Mouse (Mus musculus) kidney, postnatal 0 days (tissue): ENCODE data around the gene Ccdc43. TPM values are rescaled to one million over a fixed set of nuclear protein-coding genes. Genes with fewer than 3 reads are reported as not detected.

Experiments used
- ATAC-seq: fragments of 200-750 bp; cut with Nextera tagmentation; replicated peaks from 2 replicates; pipeline ENCODE4 v1.8.0; 2017; ENCODE audit warnings: low read depth, moderate number of reproducible peaks, moderate TSS enrichment, moderate library complexity; ENCODE audit not compliant: low FRiP score
- DNase-seq: peaks from one replicate; pipeline ENCODE4 v3.0.0-alpha.2; 2016; ENCODE audit warnings: low spot score
- H3K27ac ChIP-seq: fragments of 300-500 bp; sonication (generic); 2 replicates; pipeline ENCODE4 v1.5.1; 2014; ENCODE audit warnings: mild to moderate bottlenecking
- H3K27me3 ChIP-seq: fragments of 300-500 bp; sonication (generic); 2 replicates; pipeline ENCODE4 v1.6.1; 2014; ENCODE audit warnings: low read length, mixed read lengths; ENCODE audit not compliant: insufficient read depth
- H3K36me3 ChIP-seq: fragments of 300-500 bp; sonication (generic); 2 replicates; pipeline ENCODE4 v1.6.1; 2014; ENCODE audit warnings: low read length, mixed read lengths; ENCODE audit not compliant: insufficient read depth
- H3K4me1 ChIP-seq: fragments of 300-500 bp; sonication (generic); replicated peaks from 2 replicates; pipeline ENCODE4 v1.6.1; 2014; ENCODE audit warnings: antibody characterized with exemption, low read length, mixed read lengths; ENCODE audit not compliant: insufficient read depth
- H3K4me2 ChIP-seq: fragments of 300-500 bp; sonication (generic); 2 replicates; pipeline ENCODE4 v1.6.1; 2014; ENCODE audit warnings: mild to moderate bottlenecking, low read length, moderate library complexity, mixed read lengths
- H3K4me3 ChIP-seq: fragments of 300-500 bp; sonication (generic); replicated peaks from 2 replicates; pipeline ENCODE4 v1.5.1; 2014; ENCODE audit warnings: low read depth, low read length
- H3K9ac ChIP-seq: fragments of 300-500 bp; sonication (generic); 2 replicates; pipeline ENCODE4 v1.6.1; 2014; ENCODE audit warnings: low read depth, low read length
- H3K9me3 ChIP-seq: fragments of 300-500 bp; sonication (generic); replicated peaks from 2 replicates; pipeline ENCODE4 v1.6.1; 2016; ENCODE audit warnings: low read length, inconsistent platforms, mixed read lengths
- CTCF ChIP-seq: IDR thresholded peaks from 2 replicates; pipeline ENCODE4 v1.5.1; 2016; ENCODE audit warnings: antibody characterized with exemption, low read depth, mild to moderate bottlenecking, moderate library complexity
- WGBS: fragments of 180-500 bp; shearing (Covaris S2); extraction: QIAGEN DNeasy Blood & Tissue Kit; methylation state at CpG from one replicate; pipeline ENCODE4 v1.1.7; 2014; 5-methylcytosine and 5-hydroxymethylcytosine counted together
- polyA plus RNA-seq: library from polyadenylated mRNA; unstranded; fragments of >200 nt; fragmentation: Nextera tagmentation; extraction: Ambion mirVana; gene quantifications from 2 replicates; pipeline ENCODE4 v1.2.1, GENCODE M21; 2015

Ccdc43 gene
- polyA plus RNA-seq, 1 experiment from 2014 or later: 35.3 TPM

DNA sequence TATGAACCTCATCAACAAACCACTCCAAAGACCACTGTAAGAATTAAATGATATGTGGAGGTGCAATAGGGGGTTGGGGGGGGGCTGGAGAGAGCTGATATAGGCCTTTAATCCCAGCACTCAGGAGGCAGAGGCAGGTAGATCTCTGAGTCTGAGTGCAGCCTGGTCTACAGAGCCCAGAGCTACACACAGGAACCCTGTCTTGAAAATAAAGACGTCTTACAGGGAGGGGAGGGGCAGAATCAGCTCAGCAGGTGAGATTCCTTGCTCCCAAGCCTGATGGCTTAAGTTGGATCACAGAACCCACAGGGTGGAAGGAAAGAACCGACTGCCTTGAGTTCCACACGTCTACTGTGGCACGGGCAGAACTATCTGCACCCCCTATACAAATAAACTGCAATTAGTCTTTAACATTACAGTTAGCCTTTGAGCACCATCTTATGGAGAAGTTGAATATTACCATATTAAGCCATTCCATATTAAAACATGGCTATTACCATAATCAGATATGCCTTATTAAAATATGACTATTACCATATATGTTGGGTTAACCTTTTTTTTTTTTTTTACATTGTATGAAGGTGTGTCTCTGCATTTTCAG, 41.2 kb downstream of the Ccdc43 start:
- 11% methylated on average over 4 of the region's 4 CpGs for WGBS
- ATAC-seq (no peak), DNase-seq (peak; percentile 85)
- no peaks in the 10 kb centered on the region for H3K4me1 ChIP-seq
- H3K4me3 ChIP-seq: no peak overlapping the region
- H3K9ac ChIP-seq: no peak overlapping the region
- H3K27ac ChIP-seq: no peak overlapping the region
- no peaks in the 10 kb centered on the region for H3K36me3 ChIP-seq
- H3K4me2 ChIP-seq: no peak overlapping the region
- no peaks in the 10 kb centered on the region for H3K27me3 ChIP-seq
- no peaks in the 10 kb centered on the region for H3K9me3 ChIP-seq
- peak; percentile 74 for TF ChIP-seq CTCF

GRCm38 (mm10) chr11:102655888-102656287, 41.7 kb downstream of the Ccdc43 start:
- H3K4me1 ChIP-seq: no peaks in the 10 kb centered on the region
- no peak; the same call in 1 of the 2 replicates for TF ChIP-seq CTCF
- DNase-seq (peak; percentile 51), ATAC-seq (no peak)
- H3K9me3 ChIP-seq: no peaks in the 10 kb centered on the region
- no peak overlapping the region for H3K4me2 ChIP-seq
- WGBS: 37% methylated on average over 8 of the region's 8 CpGs
- no peaks in the 10 kb centered on the region for H3K27me3 ChIP-seq
- H3K9ac ChIP-seq: no peak overlapping the region
- H3K4me3 ChIP-seq: no peak overlapping the region
- no peaks in the 10 kb centered on the region for H3K36me3 ChIP-seq
- no peak overlapping the region for H3K27ac ChIP-seq

- H3K9ac ChIP-seq: no peak overlapping the region
- H3K4me1 ChIP-seq: no peaks in the 10 kb centered on the region
- no peak overlapping the region for H3K4me3 ChIP-seq
- H3K27ac ChIP-seq: no peak overlapping the region
- H3K27me3 ChIP-seq: no peaks in the 10 kb centered on the region
- ATAC-seq (no peak), DNase-seq (no peak)
- WGBS: 80% methylated on average over 3 of the region's 3 CpGs
- H3K4me2 ChIP-seq: no peak overlapping the region
- peak; percentile 65 for TF ChIP-seq CTCF
- H3K9me3 ChIP-seq: no peaks in the 10 kb centered on the region
- H3K36me3 ChIP-seq: no peaks in the 10 kb centered on the region
Observed at GRCm38 (mm10) chr11:102652844-102653243, 44.7 kb downstream of the Ccdc43 start.

- under 1% methylated on average over 9 of the region's 9 CpGs for WGBS
- DNase-seq (peak; percentile 90), ATAC-seq (no peak)
Observed at GRCm38 (mm10) chr11:102651381-102651780, 46.2 kb downstream of the Ccdc43 start.

DNA sequence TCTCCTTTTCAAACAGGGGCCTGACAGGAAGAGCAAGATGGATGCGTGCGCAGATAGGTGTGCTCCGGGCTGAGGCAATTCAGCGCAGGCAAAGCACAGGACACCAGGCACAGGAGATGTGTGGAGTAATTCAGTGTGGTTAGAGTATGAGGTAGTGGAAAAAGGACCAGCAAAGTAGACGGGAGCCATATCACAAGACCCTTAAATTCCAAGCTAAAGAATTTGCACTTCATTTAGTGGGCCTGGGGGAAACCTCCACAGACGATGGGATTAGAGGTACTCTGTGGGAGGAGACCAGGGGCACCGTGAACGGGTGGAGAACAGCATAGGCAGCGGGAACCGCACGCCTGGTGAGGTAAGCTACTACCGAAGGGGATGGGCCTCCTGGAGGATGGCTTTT, 49.7 kb downstream of the Ccdc43 start:
- Histone ChIP-seq H3K27me3 (no peaks in the 10 kb centered on the region), H3K9ac (no peak overlapping the region), H3K4me3 (no peak overlapping the region), H3K36me3 (no peaks in the 10 kb centered on the region), H3K4me2 (no peak overlapping the region), H3K4me1 (no peaks in the 10 kb centered on the region), H3K9me3 (no peaks in the 10 kb centered on the region), H3K27ac (no peak overlapping the region)
- no peak for ATAC-seq
- 68% methylated on average over 12 of the region's 12 CpGs for WGBS
- no peak for DNase-seq
- TF ChIP-seq CTCF: no peak

More at GRCm38 (mm10) chr11:102651381-102651780, 46.2 kb downstream of the Ccdc43 start:
- Histone ChIP-seq H3K4me3 (no peak overlapping the region), H3K9ac (no peak overlapping the region), H3K27me3 (no peaks in the 10 kb centered on the region), H3K27ac (no peak overlapping the region), H3K36me3 (no peaks in the 10 kb centered on the region), H3K4me1 (no peaks in the 10 kb centered on the region), H3K9me3 (no peaks in the 10 kb centered on the region), H3K4me2 (no peak overlapping the region)
- peak; percentile 94 for TF ChIP-seq CTCF

DNA sequence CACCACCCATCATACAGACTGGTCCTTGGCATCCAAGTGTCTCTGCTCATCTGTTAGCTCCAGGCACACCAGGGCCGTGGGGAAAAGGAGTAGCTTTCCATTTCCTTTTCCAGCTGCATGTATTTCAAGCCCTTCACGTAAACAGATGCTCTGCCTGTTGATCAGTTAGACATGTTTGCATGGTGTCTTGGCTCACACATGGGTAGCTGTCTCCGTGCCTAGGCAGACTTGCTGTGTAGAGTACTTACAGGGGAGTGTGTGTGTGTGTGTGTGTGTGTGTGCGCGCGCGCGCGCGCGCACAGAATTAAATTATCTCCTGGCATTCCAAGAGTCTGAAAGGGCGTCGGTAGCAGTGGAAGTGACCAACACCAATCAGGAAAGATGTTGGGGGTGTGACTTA, 51.4 kb downstream of the Ccdc43 start:
- whole genome bisulfite sequencing: 81% methylated on average over 13 of the region's 13 CpGs
- Histone ChIP-seq H3K27ac (no peak overlapping the region), H3K4me3 (no peak overlapping the region), H3K4me2 (no peak overlapping the region), H3K36me3 (no peaks in the 10 kb centered on the region), H3K4me1 (no peaks in the 10 kb centered on the region), H3K9me3 (no peaks in the 10 kb centered on the region), H3K9ac (no peak overlapping the region), H3K27me3 (no peaks in the 10 kb centered on the region)
- TF ChIP-seq CTCF: no peak
- DNase-seq (no peak), ATAC-seq (no peak)
